In genomic region chr15:97499821-97500385, GRCm38 (mm10) we compare ENCODE assay signal across 20 mouse cellular contexts.
"Had no signal": no experiment of that assay in that cellular context is flagged by ENCODE, and none has a peak within 500 bp of the region (broad histone marks: within the 10 kb centered on the region; RNA-seq: fewer than 3 reads in every experiment).

No protein-coding gene starts in this region.

- H3K27ac ChIP-seq: layer of hippocampus, adult 2 months; limb, embryonic 10.5 days; limb, embryonic 13.5 days; liver, embryonic 12.5 days; liver, embryonic 15.5 days; lung, embryonic 15.5 days; midbrain, embryonic 10.5 days; midbrain, embryonic 13.5 days; stomach, embryonic 15.5 days had no signal

- H3K4me1 ChIP-seq: limb, embryonic 10.5 days; liver, embryonic 12.5 days; liver, embryonic 15.5 days; lung, embryonic 15.5 days; midbrain, embryonic 10.5 days; midbrain, embryonic 13.5 days; stomach, embryonic 15.5 days had no signal

- H3K9me3 ChIP-seq: limb, embryonic 10.5 days; lung, embryonic 15.5 days; midbrain, embryonic 13.5 days; stomach, embryonic 15.5 days had no signal

- H3K4me3 ChIP-seq: layer of hippocampus, adult 2 months; limb, embryonic 10.5 days; limb, embryonic 13.5 days; liver, embryonic 12.5 days; liver, embryonic 15.5 days; lung, embryonic 15.5 days; megakaryocyte, embryonic 14.5 days; midbrain, embryonic 10.5 days; midbrain, embryonic 13.5 days; stomach, embryonic 15.5 days had no signal

- H3K36me3 ChIP-seq: limb, embryonic 10.5 days; limb, embryonic 13.5 days; liver, embryonic 12.5 days; liver, embryonic 15.5 days; lung, embryonic 15.5 days; midbrain, embryonic 10.5 days; midbrain, embryonic 13.5 days; stomach, embryonic 15.5 days had no signal

- DNase-seq: kidney, adult 18-20 months; kidney, adult 9 months; kidney, postnatal 14 days; kidney, postnatal 4 days; layer of hippocampus, adult 9-11 months; liver; lung, postnatal 10 days; thymus, adult 2 months; thymus, postnatal 14 days; thymus, postnatal 4 days had no signal

- H3K27me3 ChIP-seq: limb, embryonic 13.5 days; liver, embryonic 12.5 days; liver, embryonic 15.5 days; lung, embryonic 15.5 days; megakaryocyte, embryonic 14.5 days; midbrain, embryonic 13.5 days; stomach, embryonic 15.5 days had no signal
